Mouse (Mus musculus): Measurements from ENCODE around the gene Mmp2.

Gene Mmp2

DNA sequence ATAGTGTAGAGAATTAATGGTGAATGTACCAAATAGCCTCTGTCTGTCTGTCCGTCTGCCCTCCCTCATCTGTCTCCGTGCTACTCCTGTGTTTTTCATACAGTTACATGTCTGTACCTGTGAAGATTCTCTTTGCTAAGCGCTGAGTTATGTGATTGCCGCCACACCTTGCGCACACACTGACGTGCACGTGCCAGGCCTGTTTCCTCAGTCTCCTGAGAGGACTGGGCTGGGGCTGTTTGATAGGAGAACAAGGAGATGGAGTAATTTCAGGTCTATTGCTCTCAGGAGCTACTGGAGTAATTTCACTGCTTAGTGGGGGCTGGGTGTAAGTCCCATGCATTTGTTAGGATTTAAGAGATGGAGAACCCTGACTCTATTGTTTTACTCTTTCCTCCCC is 68.0 kb downstream of the Mmp2 start:
- DNase-seq (ENCODE audit: low read depth, low spot score), result no peak

DNA sequence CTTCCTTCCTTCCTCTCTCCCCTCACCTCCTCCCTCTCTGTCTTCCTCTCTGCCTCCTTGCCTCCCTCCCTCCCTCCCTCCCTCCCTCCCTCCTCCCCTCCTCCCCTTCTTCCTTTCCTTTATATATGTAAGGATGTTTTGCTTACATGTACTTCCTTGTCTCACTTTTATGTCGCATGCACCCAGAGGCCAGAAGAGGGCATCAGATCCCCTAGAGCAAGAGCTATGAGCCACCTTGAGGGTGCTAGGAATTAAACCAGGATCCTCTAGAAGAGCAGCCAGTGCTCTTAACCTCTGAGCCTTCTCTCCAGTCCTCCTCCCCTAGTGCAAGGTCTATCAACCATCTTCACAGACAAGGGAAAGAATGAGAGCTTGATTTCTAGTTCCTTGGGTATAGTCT is 69.0 kb downstream of the Mmp2 start:
- no peak for DNase-seq (ENCODE audit: low read depth, low spot score)

DNA sequence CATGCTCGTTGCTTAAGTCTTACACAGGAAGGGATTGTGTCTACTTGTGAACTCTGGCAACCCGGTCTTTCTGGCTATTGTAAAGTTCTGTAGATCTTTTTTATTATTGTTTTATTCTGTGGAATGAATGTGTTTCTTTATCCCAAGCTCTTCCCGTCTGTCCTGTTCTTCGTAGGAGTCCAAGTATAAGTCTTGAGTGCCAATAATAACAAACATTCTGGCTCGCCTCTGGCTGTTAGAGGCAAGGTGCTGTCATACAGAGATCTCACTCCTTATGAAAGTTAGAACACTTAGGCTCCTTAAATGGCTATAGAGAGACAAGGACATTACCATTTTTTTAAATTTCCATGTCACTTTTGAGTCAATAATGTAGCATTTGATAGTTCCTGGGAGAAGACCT is 69.5 kb downstream of the Mmp2 start:
- no peak for DNase-seq (ENCODE audit: low read depth, low spot score)

DNA sequence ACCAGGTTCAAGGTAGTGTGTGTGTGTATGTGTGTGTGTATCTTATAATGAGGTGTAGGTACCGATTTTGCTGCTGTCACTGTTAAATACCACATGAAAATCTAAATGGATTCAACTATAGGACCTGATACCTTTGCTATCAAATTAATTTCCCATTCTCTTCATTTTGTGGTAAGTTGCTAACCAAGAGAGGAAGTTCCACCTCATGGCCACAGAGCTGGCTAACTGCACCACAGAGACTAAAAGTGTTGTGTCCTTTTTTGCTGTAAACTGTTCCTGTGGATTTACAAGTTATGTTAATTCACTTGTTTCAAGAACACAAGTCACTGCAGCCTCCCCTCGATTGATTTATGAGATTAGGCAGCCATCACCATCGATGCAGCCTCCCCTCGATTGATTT is 70.7 kb downstream of the Mmp2 start:
- no peak for DNase-seq (ENCODE audit: low read depth, low spot score)

DNA sequence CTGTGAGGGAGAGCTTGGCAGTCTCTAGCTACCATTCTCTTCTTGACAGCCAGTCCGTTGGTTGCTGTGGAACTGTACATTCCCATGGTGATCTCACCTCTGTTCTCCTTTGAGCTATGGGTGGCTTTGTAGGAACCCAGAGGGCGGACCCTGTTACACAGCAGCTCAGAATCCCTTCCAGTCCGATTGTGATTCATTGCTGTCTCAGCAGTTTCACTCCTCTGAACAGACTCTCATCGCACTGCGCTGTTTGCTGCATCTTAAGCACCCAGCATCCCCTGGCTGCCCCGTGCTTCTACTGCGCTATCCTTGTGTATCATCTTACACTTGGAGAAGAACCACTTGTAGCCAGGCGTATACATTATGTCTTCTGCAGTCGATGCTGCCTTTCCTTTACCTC is 72.5 kb downstream of the Mmp2 start:
- DNase-seq (ENCODE audit: low read depth, low spot score), result no peak

DNA sequence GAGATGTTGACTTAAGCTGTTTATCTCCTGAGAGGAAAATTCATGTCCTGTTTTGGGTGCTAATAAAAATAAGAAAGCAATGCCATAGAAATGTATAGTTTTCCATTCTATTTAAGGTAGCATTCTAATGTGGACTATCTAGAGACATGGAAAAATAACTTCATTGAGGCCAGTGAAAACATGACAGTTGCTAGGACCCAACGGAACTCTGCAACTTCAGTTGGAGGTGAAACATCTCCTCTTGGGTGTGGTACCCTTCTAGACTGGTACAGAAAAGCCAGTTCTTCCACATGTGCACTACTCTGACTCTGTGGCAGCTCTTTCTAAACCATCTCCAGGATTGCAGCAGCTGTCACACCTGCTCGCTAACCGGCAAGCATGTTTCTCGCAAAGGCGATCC is 74.0 kb downstream of the Mmp2 start, which contains the start of gene Capns2:
Capns2 (plus strand) TSS at position 301 of the 400 bp plus-strand sequence.
- no peak for DNase-seq (ENCODE audit: low read depth, low spot score)

DNA sequence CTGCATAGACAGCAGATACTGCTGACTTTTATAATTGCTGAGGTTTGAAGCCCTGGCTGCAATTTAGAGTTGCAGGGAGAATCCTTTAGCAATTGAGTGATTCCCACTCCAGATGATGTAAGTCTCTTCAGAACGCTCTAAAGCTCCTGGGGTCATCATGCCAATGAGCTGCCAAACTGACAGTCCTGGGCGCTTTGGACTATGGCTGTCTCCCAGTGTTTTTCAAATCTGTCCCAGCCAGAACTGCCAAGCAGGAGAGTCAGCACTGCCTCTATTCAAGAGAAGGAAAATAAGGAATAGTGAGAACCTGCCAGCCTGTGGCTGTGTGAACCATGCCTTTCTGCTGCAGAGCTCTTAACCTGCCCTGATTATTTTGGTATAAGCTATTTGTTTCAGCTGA is 75.9 kb downstream of the Mmp2 start:
- DNase-seq (ENCODE audit: low read depth, low spot score), result no peak
